Mouse (Mus musculus) small intestine, adult 2 months (tissue): ENCODE results near the gene Grm7.

Experiments
- CTCF ChIP-seq: fragments of 200-500 bp; IDR thresholded peaks from 2 replicates; pipeline ENCODE4 v1.5.1; 2012; ENCODE audit warnings: low read depth, mild to moderate bottlenecking, control low read depth, inconsistent platforms, low read length, moderate library complexity, mixed read lengths; ENCODE audit not compliant: insufficient replicate concordance, insufficient read length; ENCODE audit errors: extremely low read depth
- POLR2A ChIP-seq: fragments of 200-500 bp; IDR thresholded peaks from 2 replicates; pipeline ENCODE4 v1.6.1; 2012; ENCODE audit warnings: low read depth, mild to moderate bottlenecking, control low read depth, inconsistent platforms, low read length, moderate library complexity

DNA sequence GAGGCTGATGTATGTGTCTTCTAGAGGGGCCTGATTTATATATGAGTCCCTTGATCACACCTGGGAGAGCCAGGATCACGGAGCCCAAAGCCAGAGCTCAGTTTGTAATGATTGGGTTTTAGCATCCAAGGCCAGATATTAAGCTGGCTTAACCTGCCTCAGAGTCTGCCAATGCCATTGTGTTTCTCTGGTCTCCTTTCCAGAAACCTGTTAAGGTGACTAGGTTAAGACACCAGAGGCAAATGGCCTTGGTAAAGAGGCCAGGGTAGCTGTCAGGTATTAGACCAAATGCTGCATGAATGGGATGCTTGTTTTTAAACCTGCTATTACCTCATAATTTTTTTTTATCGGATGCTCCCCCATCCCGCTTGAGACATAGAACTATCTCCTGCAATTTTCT is 722.7 kb downstream of the Grm7 start:
- TF ChIP-seq POLR2A (no peak), CTCF (no peak)
